Mouse (Mus musculus) embryonic facial prominence, embryonic 11.5 days (tissue): ENCODE data around the gene Shank2. TPM values are rescaled to one million over a fixed set of nuclear protein-coding genes. Genes with fewer than 3 reads are reported as not detected.

Source experiments
- ATAC-seq: fragments of 200-750 bp; cut with Nextera tagmentation; replicated peaks from 2 replicates; pipeline ENCODE4 v1.8.0; 2017; ENCODE audit warnings: low read depth; ENCODE audit not compliant: insufficient number of reproducible peaks, low FRiP score, low TSS enrichment
- DNase-seq: peaks from one replicate; pipeline ENCODE4 v3.0.0-alpha.2; 2015; ENCODE audit warnings: low spot score
- H3K27ac ChIP-seq: fragments of 300-500 bp; sonication (generic); replicated peaks from 2 replicates; pipeline ENCODE4 v1.5.1; 2014; ENCODE audit warnings: mild to moderate bottlenecking, low read depth, low read length, control low read depth
- H3K27me3 ChIP-seq: fragments of 300-500 bp; sonication (generic); 2 replicates; pipeline ENCODE4 v1.6.1; 2014; ENCODE audit warnings: mild to moderate bottlenecking, low read length, moderate library complexity, mixed read lengths; ENCODE audit not compliant: control insufficient read depth, insufficient read depth
- H3K36me3 ChIP-seq: fragments of 300-500 bp; sonication (generic); replicated peaks from 2 replicates; pipeline ENCODE4 v1.6.1; 2014; ENCODE audit warnings: low read depth, mild to moderate bottlenecking, low read length, moderate library complexity, mixed read lengths; ENCODE audit not compliant: control insufficient read depth, insufficient read depth
- H3K4me1 ChIP-seq: fragments of 300-500 bp; sonication (generic); 2 replicates; pipeline ENCODE4 v1.6.1; 2014; ENCODE audit warnings: low read length, mixed read lengths; ENCODE audit not compliant: control insufficient read depth, insufficient read depth
- H3K4me2 ChIP-seq: fragments of 300-500 bp; sonication (generic); 2 replicates; pipeline ENCODE4 v1.6.1; 2014; ENCODE audit warnings: low read depth, mild to moderate bottlenecking, control low read depth, low read length, moderate library complexity
- H3K4me3 ChIP-seq: fragments of 300-500 bp; sonication (generic); 2 replicates; pipeline ENCODE4 v1.5.1; 2014; ENCODE audit warnings: low read depth, low read length, control low read depth
- H3K9ac ChIP-seq: fragments of 300-500 bp; sonication (generic); replicated peaks from 2 replicates; pipeline ENCODE4 v1.6.1; 2014; ENCODE audit warnings: mild to moderate bottlenecking, control low read depth, low read length
- H3K9me3 ChIP-seq: fragments of 300-500 bp; sonication (generic); replicated peaks from 2 replicates; pipeline ENCODE4 v1.6.1; 2016; ENCODE audit warnings: mild to moderate bottlenecking, low read length, inconsistent platforms, mixed read lengths; ENCODE audit not compliant: control insufficient read depth
- WGBS: fragments of 180-500 bp; shearing (Covaris S2); extraction: QIAGEN DNeasy Blood & Tissue Kit; methylation state at CpG from one replicate; pipeline ENCODE4 v1.1.7; 2014; 5-methylcytosine and 5-hydroxymethylcytosine counted together
- polyA plus RNA-seq: library from polyadenylated mRNA; unstranded; fragments of >200 nt; fragmentation: Nextera tagmentation; extraction: Ambion mirVana; gene quantifications from 2 replicates; pipeline ENCODE4 v1.2.1, GENCODE M21; 2014

Shank2 gene
- polyA plus RNA-seq, 1 experiment from 2014 or later: 1.3 TPM

DNA sequence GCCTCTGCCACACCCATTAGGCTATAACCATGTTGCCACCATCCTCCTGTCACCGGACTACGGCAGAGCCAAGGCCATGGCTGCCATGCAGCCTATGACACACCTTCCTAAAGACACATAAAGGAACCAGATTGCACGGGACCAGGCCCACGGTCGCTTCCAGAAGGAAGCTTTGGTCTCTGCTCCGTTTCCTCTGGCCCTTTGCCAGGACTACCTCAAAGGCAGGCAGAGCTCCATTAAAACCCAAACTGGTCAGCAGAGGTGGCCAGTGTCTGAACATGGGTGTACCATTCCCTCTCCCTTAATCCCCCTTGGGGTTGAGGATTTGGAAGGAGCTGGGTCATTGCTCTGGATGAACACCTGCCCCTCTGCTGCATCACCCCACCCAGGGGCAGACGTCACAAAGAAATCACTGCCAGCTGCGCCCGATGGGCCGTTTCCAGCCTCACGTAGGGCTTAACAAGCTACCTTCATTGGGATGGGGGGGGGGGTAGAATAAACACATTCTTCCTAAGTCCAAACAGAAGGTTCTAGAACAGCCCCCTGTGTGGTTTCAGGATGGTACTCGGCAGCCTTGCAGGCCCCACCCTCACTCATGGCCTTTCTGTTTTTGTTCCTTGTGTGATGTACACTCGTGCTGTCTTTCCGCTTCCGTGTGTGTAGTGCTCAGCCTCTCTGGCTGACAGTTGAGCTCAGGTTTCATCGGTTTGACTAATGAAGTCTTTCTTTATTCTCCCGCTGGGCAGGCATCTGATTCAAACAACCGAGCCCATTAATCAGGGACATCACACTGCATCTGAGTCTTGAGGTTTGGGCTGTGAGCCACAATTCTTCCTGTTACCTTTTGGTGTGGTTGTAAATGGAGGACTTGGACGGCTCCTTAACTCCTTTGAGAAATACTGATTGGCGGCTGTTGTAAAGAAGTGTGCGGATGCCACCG is 410.5 kb downstream of the Shank2 start:
- no peaks in the 10 kb centered on the region for H3K4me1 ChIP-seq
- H3K9me3 ChIP-seq: no peaks in the 10 kb centered on the region
- WGBS: 60% methylated on average over 22 of the region's 22 CpGs
- H3K4me3 ChIP-seq: no peak overlapping the region
- H3K27me3 ChIP-seq: no peaks in the 10 kb centered on the region
- H3K4me2 ChIP-seq: no peak overlapping the region
- H3K36me3 ChIP-seq: no peaks in the 10 kb centered on the region
- H3K27ac ChIP-seq: no peak overlapping the region
- H3K9ac ChIP-seq: no peak overlapping the region
- no peak for DNase-seq
- no peak for ATAC-seq

GRCm38 (mm10) chr7:144414632-144415031 is 412.9 kb downstream of the Shank2 start:
- no peak overlapping the region for H3K4me2 ChIP-seq
- no peak for ATAC-seq
- H3K4me1 ChIP-seq: no peaks in the 10 kb centered on the region; the same call in 1 of the 2 replicates
- 79% methylated on average over 5 of the region's 5 CpGs for WGBS
- no peak overlapping the region for H3K9ac ChIP-seq
- no peaks in the 10 kb centered on the region for H3K36me3 ChIP-seq
- H3K27ac ChIP-seq: no peak overlapping the region
- no peaks in the 10 kb centered on the region for H3K9me3 ChIP-seq
- no peak for DNase-seq
- H3K4me3 ChIP-seq: no peak overlapping the region
- no peaks in the 10 kb centered on the region for H3K27me3 ChIP-seq

GRCm38 (mm10) chr7:144415795-144416194 is 414.1 kb downstream of the Shank2 start:
- DNase-seq (no peak), ATAC-seq (no peak)
- Histone ChIP-seq H3K27ac (no peak overlapping the region), H3K4me1 (peaks cover 5% of the 10 kb centered on the region), H3K9me3 (no peaks in the 10 kb centered on the region), H3K9ac (no peak overlapping the region), H3K4me2 (no peak overlapping the region), H3K4me3 (no peak overlapping the region), H3K27me3 (no peaks in the 10 kb centered on the region), H3K36me3 (no peaks in the 10 kb centered on the region)
- WGBS: 68% methylated on average over 4 of the region's 4 CpGs

DNA sequence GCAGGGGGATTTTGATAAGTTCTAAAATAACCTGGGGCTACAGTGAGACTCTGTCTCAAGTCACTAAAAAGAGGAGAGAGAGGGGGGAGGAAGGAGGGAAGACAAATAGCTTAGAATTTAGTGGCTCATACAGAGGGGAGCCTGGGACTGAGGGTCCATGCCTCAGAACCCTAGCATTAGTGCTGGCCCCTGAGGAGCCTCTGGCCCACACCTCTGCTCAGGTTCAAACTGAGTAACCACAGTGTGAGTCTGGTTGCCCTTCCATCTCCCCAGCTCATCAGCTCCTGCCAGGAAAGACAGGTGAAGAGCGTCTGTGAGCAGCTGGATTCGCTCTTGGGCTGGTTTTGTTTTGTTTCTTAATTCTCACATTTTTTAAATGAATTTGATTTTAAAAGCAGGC is 415.5 kb downstream of the Shank2 start:
- WGBS: 83% methylated on average over 2 of the region's 2 CpGs
- Histone ChIP-seq H3K4me3 (no peak overlapping the region), H3K4me2 (no peak overlapping the region), H3K9ac (no peak overlapping the region), H3K27me3 (no peaks in the 10 kb centered on the region), H3K27ac (no peak overlapping the region), H3K4me1 (peaks cover 5% of the 10 kb centered on the region), H3K9me3 (no peaks in the 10 kb centered on the region), H3K36me3 (no peaks in the 10 kb centered on the region)
- ATAC-seq (no peak), DNase-seq (no peak)

GRCm38 (mm10) chr7:144417644-144418343 is 416.1 kb downstream of the Shank2 start:
- Histone ChIP-seq H3K4me1 (peaks cover 5% of the 10 kb centered on the region), H3K4me3 (no peak overlapping the region), H3K4me2 (no peak overlapping the region), H3K27ac (no peak overlapping the region), H3K9ac (no peak overlapping the region), H3K36me3 (no peaks in the 10 kb centered on the region), H3K9me3 (no peaks in the 10 kb centered on the region), H3K27me3 (no peaks in the 10 kb centered on the region)
- ATAC-seq: no peak
- peak; percentile 41 for DNase-seq
- WGBS: 52% methylated on average over 16 of the region's 16 CpGs

DNA sequence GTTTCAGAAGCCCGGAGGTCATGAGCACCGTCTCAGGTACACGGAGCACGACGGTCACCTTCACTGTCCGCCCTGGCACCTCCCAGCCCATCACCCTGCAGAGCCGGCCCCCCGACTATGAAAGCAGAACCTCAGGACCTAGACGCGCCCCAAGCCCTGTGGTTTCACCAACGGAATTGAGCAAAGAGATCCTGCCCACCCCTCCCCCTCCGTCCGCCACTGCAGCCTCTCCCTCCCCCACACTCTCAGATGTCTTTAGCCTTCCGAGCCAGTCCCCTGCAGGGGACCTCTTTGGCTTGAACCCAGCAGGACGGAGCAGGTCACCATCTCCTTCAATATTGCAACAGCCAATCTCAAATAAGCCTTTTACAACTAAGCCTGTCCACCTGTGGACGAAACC is 418.8 kb downstream of the Shank2 start:
- Histone ChIP-seq H3K4me1 (peaks cover 5% of the 10 kb centered on the region), H3K9ac (no peak overlapping the region), H3K27me3 (no peaks in the 10 kb centered on the region), H3K4me2 (no peak overlapping the region), H3K9me3 (no peaks in the 10 kb centered on the region), H3K4me3 (no peak overlapping the region), H3K27ac (no peak overlapping the region), H3K36me3 (no peaks in the 10 kb centered on the region)
- peak; percentile 14 for DNase-seq
- ATAC-seq: no peak
- 20% methylated on average over 16 of the region's 16 CpGs for WGBS

GRCm38 (mm10) chr7:144421478-144421877 is 419.8 kb downstream of the Shank2 start:
- ATAC-seq (no peak; the same call in 1 of the 2 replicates), DNase-seq (no peak)
- peaks cover 5% of the 10 kb centered on the region for H3K4me1 ChIP-seq
- H3K27me3 ChIP-seq: no peaks in the 10 kb centered on the region
- no peaks in the 10 kb centered on the region for H3K9me3 ChIP-seq
- H3K9ac ChIP-seq: no peak overlapping the region
- H3K27ac ChIP-seq: no peak overlapping the region
- H3K4me2 ChIP-seq: no peak overlapping the region
- WGBS: 72% methylated on average over 6 of the region's 6 CpGs
- H3K4me3 ChIP-seq: no peak overlapping the region
- H3K36me3 ChIP-seq: no peaks in the 10 kb centered on the region

- DNase-seq: peak; percentile 72
- Histone ChIP-seq H3K27ac (no peak overlapping the region), H3K27me3 (no peaks in the 10 kb centered on the region), H3K4me1 (no peaks in the 10 kb centered on the region), H3K4me2 (no peak overlapping the region), H3K9me3 (no peaks in the 10 kb centered on the region), H3K4me3 (no peak overlapping the region), H3K9ac (no peak overlapping the region), H3K36me3 (no peaks in the 10 kb centered on the region)
- no peak for ATAC-seq
- 13% methylated on average over 8 of the region's 8 CpGs for WGBS
Measured at GRCm38 (mm10) chr7:144425953-144426352, 424.2 kb downstream of the Shank2 start.
